Mouse (Mus musculus): Measurements from ENCODE around the gene Arhgap21. TPM values are rescaled to one million over a fixed set of nuclear protein-coding genes. Genes with fewer than 3 reads are reported as not detected.

Arhgap21 gene
- total RNA-seq (2021): 100 to 1,000 TPM; 358 to 386 TPM
- long read RNA-seq, experiment 1, full-length matches to known transcripts: 5 of 69 reads
- long read RNA-seq, experiment 1, partial matches to known transcripts: 21 of 69 reads
- long read RNA-seq, experiment 1, other reads (novel, unspliced or antisense): 43 of 69 reads
- long read RNA-seq, experiment 2, full-length matches to known transcripts: 9 of 103 reads
- long read RNA-seq, experiment 2, partial matches to known transcripts: 18 of 103 reads
- long read RNA-seq, experiment 2, other reads (novel, unspliced or antisense): 76 of 103 reads

DNA sequence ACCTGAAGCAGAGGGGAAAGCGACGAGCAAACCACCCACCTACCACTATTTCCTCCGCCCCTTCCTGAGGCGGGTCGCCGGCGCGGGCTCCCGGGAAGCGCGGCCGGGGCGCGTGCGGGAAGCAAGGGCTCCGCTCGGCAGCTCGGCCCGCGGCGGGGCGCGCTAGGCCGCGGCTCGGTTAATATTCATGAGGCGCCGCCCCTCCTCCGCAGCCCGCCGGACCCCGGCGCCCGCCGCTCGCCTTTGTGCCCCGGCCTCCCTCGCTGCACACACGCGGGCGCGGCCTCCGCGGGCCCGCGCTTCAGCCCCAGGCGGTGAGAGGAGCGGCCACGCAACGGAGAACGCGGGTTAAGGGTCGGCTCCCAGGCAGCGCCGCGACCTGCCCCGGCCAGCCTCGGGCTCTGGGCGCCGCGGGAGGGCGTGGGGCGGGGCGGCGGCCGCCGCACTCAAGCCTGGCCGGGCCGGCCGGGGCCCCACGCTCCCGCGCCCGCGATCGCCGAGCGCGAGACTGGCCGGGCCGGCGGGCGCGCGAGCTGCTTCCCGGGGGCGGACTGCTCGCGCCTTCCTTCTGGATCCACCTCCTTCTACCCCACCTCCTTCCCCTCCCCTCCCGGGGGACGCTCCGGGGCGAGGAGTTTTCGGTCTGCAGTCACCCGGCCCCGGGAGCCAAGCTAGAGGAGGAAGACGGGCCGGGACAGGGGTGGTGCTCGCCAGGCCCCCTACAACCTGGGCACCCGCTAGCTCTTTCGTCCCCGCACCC is at the start of gene Arhgap21:
Gene Arhgap21 (minus strand): TSS at position 441 of the 760 bp plus-strand sequence.
- peak; percentile 76 to 82 for DNase-seq (ENCODE audit: low spot score in 2 of 2)
- no peak for TF ChIP-seq CTCF (conservative IDR thresholded peaks at IDR 0.05)
- Histone ChIP-seq H3K27ac (peak within 1 kb of the TSS; percentile 96), H3K4me3 (peak within 1 kb of the TSS; percentile 98)

DNA sequence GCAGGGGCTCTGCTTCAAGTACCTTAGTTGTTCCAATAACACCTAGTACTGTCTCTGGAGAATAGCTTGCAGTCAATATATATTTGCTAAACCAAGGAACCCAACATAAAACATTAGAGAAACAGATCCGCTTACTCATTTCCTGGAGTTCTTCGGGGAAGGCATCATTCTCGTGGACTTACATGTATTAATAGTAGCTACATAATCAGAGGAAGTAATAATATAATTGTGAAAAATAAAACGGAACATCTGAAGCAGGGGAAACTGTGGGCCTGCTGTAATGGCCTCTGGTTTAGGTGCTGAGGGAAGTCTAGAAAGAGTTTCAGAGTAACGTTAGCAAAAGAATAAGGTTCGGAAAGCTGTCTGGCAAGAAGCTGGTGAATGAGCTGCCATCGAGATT is 47.9 kb upstream of the Arhgap21 start:
- no peak for DNase-seq (ENCODE audit: low spot score in 2 of 2)
- TF ChIP-seq CTCF (conservative IDR thresholded peaks at IDR 0.05): no peak
- Histone ChIP-seq H3K4me3 (no peak overlapping the region), H3K27ac (no peak overlapping the region)

DNA sequence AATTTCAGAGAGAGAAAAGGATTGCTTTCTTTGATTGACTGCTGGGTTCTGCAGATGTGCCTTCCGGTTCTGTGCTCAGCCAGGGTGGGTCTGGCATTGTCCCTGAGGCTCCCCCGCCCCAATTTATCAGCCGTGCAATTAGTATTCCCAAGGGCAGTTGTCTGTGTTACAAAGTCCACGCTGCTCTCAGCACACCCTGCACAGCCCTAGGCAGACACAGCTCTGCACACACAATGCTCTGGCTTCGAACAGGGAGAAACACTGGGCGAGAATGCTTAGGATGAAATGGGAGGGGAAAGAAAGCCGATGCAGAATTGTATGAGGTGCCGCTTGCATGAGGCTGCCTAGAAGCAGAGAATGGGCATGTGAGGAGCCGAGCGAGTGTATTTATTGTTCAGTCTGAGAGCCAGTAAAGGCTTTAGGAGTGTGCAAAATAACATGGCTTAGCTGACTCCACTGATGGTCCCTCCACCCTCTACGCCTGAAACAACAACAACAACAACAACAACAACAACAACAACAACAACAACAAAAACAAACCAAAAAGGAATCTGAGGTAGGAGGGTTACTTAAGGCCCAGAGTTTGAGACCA is 42.2 kb upstream of the Arhgap21 start:
- no peak for DNase-seq (ENCODE audit: low spot score in 2 of 2)
- no peak for TF ChIP-seq CTCF (conservative IDR thresholded peaks at IDR 0.05)
- peak overlapping the region; percentile 73 for H3K27ac ChIP-seq
- H3K4me3 ChIP-seq: no peak overlapping the region

DNA sequence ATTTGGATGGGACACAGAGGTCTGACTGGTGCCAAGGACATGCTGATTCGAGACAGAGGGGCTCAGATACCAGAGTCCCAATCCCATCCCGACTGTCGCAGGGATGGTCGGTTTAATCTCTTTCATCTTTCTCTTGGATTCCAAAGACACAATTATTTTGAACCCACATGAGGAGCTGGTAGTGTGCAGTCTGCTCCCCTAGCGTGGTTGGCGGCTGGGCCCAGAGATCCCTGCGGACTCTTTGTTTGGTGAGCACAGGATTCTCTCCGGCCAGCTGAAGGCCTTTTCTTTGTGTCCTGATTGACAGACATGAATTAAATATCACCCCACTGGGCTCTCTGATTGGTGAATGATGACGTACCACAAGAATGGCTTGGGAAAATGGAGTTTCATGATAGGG is 41.5 kb upstream of the Arhgap21 start:
- Histone ChIP-seq H3K27ac (peak overlapping the region; percentile 73), H3K4me3 (no peak overlapping the region)
- TF ChIP-seq CTCF (conservative IDR thresholded peaks at IDR 0.05): no peak
- DNase-seq (ENCODE audit: low spot score in 2 of 2): peak in 1 of 2 experiments; percentile 35

DNA sequence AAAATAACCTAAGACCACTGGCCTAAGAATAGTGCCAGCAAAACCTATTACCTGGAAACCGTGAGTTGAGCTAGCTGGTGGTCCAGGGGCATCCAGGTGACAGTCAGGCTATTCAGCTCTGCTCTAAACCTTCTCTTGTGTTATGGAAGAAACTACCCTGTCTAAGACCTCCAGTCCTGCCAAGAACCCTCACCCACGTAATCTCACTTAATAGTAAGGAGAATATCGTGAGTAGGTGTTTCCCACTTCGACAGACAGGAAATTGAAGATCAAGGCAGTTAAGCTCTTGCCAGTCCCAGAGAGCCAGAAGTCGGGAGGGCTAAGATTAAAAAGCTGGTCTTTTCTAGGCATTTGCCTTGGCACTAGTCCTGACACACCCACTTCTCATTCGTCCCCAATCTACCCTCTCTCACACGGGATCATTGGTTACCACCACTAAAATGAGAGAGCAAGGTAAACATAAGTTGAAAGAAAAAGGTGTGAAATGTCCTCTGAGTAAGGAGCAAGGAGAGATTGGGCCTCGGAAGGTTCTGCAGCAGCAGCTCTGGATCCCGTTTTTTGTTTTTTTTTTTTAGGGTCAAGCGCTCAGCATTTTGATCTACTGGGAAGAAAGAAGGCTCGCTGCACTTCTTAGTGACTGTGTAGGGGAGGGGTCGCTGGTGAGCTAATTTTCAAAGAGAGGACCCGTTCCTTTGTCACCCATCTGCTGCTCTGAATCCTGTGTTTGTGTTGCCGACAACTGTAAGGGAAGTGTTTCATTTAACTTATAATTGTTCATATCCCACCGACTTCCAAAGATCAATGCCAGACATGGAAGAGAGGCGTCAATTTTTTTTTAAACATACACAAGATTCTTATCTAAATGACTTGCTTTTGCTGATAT is 40.8 kb upstream of the Arhgap21 start:
- TF ChIP-seq CTCF (conservative IDR thresholded peaks at IDR 0.05): 0 out of 2 replicates have a peak, but pooled peaks have one; percentile 23
- peak overlapping the region; percentile 73 for H3K27ac ChIP-seq
- DNase-seq (ENCODE audit: low spot score in 2 of 2): no peak
- H3K4me3 ChIP-seq: no peak overlapping the region

DNA sequence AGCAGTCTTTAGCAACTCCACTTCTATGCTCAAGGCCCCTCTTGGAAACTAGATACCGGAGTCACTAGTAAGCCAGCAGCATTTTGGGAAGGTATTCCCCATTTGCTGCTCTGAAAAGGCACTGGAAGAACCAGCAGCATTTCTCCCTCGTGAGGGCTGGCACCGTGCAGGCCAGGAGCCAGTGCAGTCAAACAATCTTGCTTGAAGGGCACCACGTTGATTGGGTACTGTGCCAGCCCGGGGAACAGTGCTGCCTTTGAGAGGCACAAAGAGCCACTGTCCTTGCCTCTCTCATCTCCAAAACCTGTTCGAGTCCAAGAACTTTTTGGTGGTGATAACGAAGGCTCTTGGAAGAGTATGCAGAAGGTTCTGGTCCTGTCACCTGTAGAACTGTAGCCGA is 33.9 kb upstream of the Arhgap21 start:
- Histone ChIP-seq H3K4me3 (no peak overlapping the region), H3K27ac (peak overlapping the region; percentile 82)
- peak; percentile 53 to 71 for DNase-seq (ENCODE audit: low spot score in 2 of 2)
- no peak for TF ChIP-seq CTCF (conservative IDR thresholded peaks at IDR 0.05)

DNA sequence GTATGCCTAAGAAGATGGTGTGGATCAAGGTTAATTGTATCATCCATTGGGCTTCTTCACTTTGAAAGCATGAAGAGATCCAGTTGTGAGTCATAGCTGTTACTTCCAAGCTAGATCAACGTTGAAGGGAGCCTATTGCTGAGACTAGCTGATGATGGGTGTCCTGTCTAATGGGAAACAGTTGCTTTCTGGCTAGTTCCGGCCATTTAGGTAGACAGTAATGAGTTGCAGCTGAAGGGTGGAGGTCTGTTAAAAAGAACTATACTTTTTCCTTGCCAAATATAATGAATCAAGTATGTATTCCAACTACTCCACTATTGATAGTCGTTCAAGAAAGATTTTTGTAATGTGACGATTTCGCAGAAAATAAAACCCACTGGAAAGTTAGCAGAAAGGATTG is 32.5 kb upstream of the Arhgap21 start:
- Histone ChIP-seq H3K27ac (no peak overlapping the region), H3K4me3 (no peak overlapping the region)
- TF ChIP-seq CTCF (conservative IDR thresholded peaks at IDR 0.05): no peak
- no peak for DNase-seq (ENCODE audit: low spot score in 2 of 2)

DNA sequence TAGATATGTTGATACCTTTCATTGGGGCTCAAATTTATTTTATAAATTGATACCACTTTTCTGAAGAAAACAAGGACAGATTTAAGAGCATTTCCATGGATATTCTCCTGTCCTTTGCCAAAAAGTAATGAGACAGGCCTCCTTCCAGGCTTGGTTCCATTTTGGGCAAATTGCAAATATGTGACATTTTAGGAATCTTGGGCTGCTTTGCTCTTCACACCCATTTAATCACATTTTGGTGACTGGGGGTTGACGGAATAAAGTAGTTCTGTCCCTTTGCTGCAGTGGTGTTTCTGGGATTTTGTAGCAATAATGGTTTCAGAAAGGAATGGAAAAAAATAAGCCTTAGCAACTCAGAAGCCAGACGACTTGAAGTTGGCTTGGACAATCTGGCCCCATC is 26.9 kb upstream of the Arhgap21 start:
- DNase-seq (ENCODE audit: low spot score in 2 of 2): no peak
- no peak for TF ChIP-seq CTCF (conservative IDR thresholded peaks at IDR 0.05)
- Histone ChIP-seq H3K27ac (no peak overlapping the region), H3K4me3 (no peak overlapping the region)

DNA sequence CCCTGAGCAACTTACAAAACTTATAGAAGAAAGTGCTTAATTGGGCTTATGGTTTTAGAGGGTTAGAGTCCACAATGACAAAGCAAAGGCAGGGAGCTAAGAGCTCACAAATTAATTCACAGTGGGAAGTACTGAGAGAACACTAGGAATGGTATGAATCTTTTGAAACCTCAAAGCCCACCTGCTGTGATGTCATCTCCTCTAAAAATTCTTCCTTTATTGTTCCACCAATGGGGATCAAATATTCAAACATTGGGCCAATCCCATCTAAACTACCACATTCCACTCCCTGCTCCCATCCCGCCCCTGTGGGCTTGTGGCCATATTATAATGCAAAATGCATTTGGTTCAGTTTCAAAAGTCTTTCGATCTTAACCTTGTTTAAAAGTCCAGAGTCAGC is 22.8 kb upstream of the Arhgap21 start:
- no peak for DNase-seq (ENCODE audit: low spot score in 2 of 2)
- Histone ChIP-seq H3K27ac (no peak overlapping the region), H3K4me3 (no peak overlapping the region)
- TF ChIP-seq CTCF (conservative IDR thresholded peaks at IDR 0.05): no peak

DNA sequence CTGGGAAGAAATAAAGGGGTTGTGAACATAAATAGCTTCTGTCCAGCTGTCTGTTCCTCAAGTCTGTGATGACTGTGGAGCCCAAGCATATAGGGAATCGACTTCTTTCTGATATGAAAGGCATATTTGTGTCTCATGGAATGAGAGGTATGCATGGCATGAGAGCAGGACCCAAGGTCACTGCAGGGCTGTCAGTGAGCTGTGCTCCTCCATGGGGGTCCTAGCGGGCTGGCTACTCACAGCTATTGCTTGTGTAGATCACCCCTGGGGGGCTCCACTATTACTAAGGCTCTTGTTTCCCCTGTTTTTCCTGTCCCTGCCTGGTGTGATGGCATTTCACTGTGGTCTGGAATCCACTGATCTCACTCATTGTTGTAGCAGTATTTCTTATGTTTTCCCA is 22.2 kb upstream of the Arhgap21 start:
- DNase-seq (ENCODE audit: low spot score in 2 of 2): no peak
- no peak for TF ChIP-seq CTCF (conservative IDR thresholded peaks at IDR 0.05)
- no peak overlapping the region for H3K4me3 ChIP-seq
- no peak overlapping the region for H3K27ac ChIP-seq

DNA sequence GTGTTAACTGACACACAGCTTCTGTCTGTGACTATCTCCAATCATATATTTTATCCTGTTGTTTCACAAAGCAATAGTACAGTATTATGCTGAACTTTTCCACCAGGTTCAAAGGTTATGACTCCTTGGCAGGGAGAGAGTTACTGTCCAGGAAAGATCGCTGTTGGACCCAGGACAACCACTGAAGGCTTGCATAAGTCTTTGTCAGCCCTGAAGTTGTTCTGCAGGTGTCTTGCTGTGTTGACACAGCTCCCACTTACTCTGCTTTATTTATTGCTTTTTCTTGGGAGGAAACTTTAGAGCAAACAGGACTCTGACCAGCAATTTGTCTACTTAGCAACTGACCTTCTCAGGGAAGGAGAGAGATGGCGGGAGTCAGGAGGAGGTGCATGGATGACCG is 21.4 kb upstream of the Arhgap21 start:
- no peak for TF ChIP-seq CTCF (conservative IDR thresholded peaks at IDR 0.05)

DNA sequence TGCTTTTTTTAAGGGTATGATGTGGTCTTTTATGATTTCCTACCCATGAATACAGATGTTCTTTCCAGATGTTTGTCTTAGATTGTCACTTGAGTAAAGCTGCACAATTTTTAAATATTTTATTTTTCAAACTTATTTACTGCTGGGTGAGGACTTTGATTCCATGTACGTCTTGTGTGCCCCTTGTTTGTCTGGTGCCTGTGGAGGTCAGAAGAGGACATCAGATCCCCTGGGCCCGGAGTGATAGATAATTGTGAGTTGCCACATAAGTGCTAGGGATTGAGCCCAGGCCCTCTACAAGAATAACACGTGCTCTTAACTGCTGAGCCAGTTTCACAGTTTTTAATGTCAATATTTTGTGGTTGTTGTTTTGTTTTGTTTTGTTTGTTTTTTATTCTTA is 19.1 kb upstream of the Arhgap21 start:
- TF ChIP-seq CTCF (conservative IDR thresholded peaks at IDR 0.05): no peak
- H3K27ac ChIP-seq: no peak overlapping the region

More for the DNA sequence above, 21.4 kb upstream of the Arhgap21 start:
- no peak for DNase-seq (ENCODE audit: low spot score in 2 of 2)
- Histone ChIP-seq H3K27ac (no peak overlapping the region), H3K4me3 (no peak overlapping the region)

More for the DNA sequence above, 19.1 kb upstream of the Arhgap21 start:
- no peak overlapping the region for H3K4me3 ChIP-seq
- DNase-seq (ENCODE audit: low spot score in 2 of 2): no peak
